Mouse (Mus musculus) gastrocnemius, adult 2 months (tissue): Measurements from ENCODE around the gene Gm7257. TPM values are rescaled to one million over a fixed set of nuclear protein-coding genes. Genes with fewer than 3 reads are reported as not detected.

ENCODE experiments used
- DNase-seq: peaks from one replicate; pipeline ENCODE4 v3.0.0; 2022
- H3K27ac ChIP-seq: fragments of 200-600 bp; 2 replicates; pipeline ENCODE4 v1.8.1; 2022; ENCODE audit warnings: mild to moderate bottlenecking
- H3K4me3 ChIP-seq: fragments of 200-600 bp; 2 replicates; pipeline ENCODE4 v1.8.1; 2022; ENCODE audit warnings: mild to moderate bottlenecking, moderate library complexity
- CTCF ChIP-seq: fragments of 200-600 bp; IDR thresholded peaks from 2 replicates; pipeline ENCODE4 v1.8.1; 2022; ENCODE audit warnings: antibody characterized with exemption, mild to moderate bottlenecking, moderate library complexity
- intact Hi-C: fragments of 180-260 bp; cut with DNase I; formaldehyde crosslinking; loops from one replicate; pipeline ENCODE4 v1.15.1; 2025
- long read RNA-seq, 2 experiments: library from polyadenylated mRNA; stranded (forward); transcript quantifications; one replicate each; pipeline ENCODE4 v2.0.0; 2021
- total RNA-seq, 2 experiments: library from RNA; stranded (reverse); gene quantifications; 2 replicates each; pipeline ENCODE4 v1.2.3; 2021

Gene Gm7257
- total RNA-seq = not detected
- long read RNA-seq, experiment 1 = 0 reads
- long read RNA-seq, experiment 2 = 0 reads

- no peak for DNase-seq
- TF ChIP-seq CTCF = no peak
- H3K4me3 ChIP-seq = no peak within 1 kb of the TSS
- intact Hi-C loops = no loop called here
- H3K27ac ChIP-seq = no peak within 1 kb of the TSS
Observed at GRCm38 (mm10) chr9:36431584-36431983, at the start of gene Gm7257. Gene Gm7257 (plus strand): TSS chr9:36431884.

GRCm38 (mm10) chr9:36402991-36403390 is 28.7 kb upstream of the Gm7257 start:
- intact Hi-C loops = no loop called here
- no peak for TF ChIP-seq CTCF
- Histone ChIP-seq H3K27ac (no peak overlapping the region), H3K4me3 (no peak overlapping the region)
- DNase-seq = no peak

DNA sequence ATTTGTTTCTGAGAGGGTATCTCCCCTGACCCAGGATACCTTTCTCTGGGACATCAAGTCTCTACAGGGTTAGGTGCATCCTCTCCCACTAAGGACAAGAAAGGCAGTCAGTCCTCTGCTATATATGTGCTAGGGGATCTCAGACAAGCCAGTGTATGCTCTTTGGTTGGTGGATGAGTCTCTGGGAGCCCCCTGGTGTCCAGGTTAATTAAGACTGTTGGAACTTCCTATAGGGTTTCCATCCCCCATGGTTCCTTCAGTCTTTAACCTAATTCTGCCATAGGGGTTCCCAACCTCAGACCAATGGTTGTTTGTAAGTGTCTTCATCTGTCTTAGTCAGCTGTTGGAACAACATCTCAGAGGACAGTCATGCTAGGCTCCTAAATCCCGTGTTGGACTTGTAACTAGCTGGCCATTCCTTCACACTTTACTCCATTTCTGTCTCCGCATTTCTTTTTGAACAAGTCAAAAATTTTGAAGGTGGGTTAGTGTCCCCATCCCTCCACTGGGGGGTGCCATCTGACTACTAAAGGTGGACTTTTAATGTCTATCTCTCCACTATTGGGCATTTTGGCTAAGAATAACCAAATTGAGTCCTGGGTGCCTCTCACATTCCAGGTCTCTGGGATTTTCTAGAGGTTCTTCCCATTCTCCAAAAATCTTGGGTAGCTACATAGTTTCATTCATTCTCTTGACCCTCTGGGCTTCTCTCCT is 3.5 kb downstream of the Gm7257 start:
- no peak for TF ChIP-seq CTCF
- Histone ChIP-seq H3K4me3 (no peak overlapping the region), H3K27ac (no peak overlapping the region)
- no peak for DNase-seq
- intact Hi-C loops = no loop called here

- H3K27ac ChIP-seq = no peak within 1 kb of the TSS
- no peak for TF ChIP-seq CTCF
- no peak for DNase-seq
- no peak within 1 kb of the TSS for H3K4me3 ChIP-seq
- intact Hi-C loops = no loop called here
Observed at GRCm38 (mm10) chr9:36475338-36475737, 43.7 kb downstream of the Gm7257 start, which contains the start of gene Gm9513. Gene Gm9513 (plus strand): TSS chr9:36475638.

Other genes with a start within 250 kb of the Gm7257 start
- not detected for gene Gm9513, start 43.8 kb downstream of the Gm7257 start, total RNA-seq
- gene Gm5615, start 110.1 kb downstream of the Gm7257 start, total RNA-seq = not detected
- gene Gm17689, start 150.8 kb downstream of the Gm7257 start, total RNA-seq = not detected
- not detected for gene A630095E13Rik, start 211.5 kb downstream of the Gm7257 start, total RNA-seq